Mouse (Mus musculus): ENCODE results near the gene Alpl.

- TF ChIP-seq POLR2A (IDR thresholded peaks at IDR 0.05; ENCODE audit: insufficient read depth, low read length), result no peak
- no peak for TF ChIP-seq CTCF (IDR thresholded peaks at IDR 0.05; ENCODE audit: low read depth, low read length)
Observed at GRCm38 (mm10) chr4:137724212-137724611, 72.0 kb downstream of the Alpl start.

Data from ES-Bruce4 (cell line).